Mouse (Mus musculus): ENCODE results near the gene Stx5a. TPM values are rescaled to one million over a fixed set of nuclear protein-coding genes. Genes with fewer than 3 reads are reported as not detected.
"Not testable (repeated sequence)": the region's sequence is repeated elsewhere in the genome, so short reads cannot be mapped to it uniquely, and the experiment has no call there.

Gene Stx5a
- total RNA-seq, 2 experiments from 2014 or later, result 43.6 to 44.4 TPM

DNA sequence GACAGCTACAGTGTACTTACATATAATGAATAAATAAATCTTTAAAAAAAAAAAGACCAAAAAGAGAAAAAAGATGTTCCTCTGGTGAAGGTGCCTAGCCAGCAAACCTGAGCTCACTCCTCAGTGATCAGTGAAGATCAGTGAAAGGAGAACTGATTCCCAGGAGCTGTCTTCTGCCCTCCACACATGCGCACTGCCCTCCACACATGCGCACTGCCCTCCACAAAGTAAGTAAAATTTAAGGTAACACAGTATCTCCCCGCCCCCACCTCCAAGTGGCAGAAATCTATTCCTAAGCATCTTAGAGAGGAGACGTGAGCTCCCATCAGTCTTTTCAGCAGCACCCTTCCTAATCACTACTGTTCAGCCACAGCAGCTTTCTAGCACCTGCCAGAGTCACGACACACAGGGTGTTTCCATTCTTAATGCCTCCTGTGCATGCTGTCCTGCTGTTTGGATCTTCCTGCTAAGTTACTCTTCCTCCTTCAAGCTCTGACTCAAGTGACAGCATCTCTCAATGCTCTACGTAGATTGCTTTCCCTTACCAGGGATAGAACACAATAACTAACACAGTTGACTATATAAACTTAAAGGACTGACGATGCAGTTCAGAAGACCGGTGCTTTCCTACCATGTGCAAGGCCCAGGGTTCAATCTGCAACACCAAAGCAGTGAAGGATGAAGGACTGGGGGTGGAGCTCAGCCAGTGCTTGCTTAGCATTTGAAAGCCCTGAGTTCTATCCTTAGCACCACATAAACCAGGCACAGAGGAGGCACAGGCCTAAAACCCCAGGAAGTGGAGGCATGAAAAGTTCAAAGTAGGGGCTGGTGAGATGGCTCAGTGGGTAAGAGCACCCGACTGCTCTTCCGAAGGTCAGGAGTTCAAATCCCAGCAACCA is 25.1 kb upstream of the Stx5a start:
- no peak for DNase-seq
- intact Hi-C loops (cut with DNase I), result no loop called here

DNA sequence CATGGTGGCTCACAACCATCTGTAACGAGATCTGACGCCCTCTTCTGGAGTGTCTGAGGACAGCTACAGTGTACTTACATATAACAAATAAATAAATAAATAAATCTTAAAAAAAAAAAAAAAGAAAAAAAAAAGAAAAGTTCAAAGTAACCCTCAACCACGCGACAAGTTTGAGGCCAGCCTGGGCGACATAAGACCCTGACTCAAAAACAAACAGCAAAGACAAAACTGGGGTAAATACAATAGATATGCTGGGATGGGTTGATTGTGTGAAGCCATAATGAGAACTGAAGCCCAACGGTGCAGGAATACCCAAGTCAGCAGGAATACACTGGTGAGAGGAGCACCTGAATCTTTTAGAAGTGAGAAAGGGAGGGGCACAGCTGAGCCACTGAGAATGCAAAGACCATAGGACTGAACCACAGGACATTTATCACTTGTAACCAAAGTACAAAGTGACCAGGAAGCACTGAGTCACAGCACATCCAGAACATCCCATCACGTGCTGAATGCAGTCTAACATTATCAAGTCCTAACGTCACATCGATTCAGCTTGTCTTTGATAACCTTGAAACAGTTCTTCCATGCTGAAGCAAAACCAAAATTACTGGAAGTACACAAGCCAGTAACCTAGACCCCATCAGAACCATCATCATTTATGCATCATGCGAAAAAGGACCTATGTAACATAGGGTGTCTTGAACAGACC is 24.3 kb upstream of the Stx5a start:
- no peak for DNase-seq
- intact Hi-C loops (cut with DNase I), result no loop called here

- intact Hi-C loops (cut with DNase I), result no loop called here
- DNase-seq, result peak; percentile 60 to 74
Measured at GRCm38 (mm10) chr19:8718357-8718756, 22.9 kb upstream of the Stx5a start.

DNA sequence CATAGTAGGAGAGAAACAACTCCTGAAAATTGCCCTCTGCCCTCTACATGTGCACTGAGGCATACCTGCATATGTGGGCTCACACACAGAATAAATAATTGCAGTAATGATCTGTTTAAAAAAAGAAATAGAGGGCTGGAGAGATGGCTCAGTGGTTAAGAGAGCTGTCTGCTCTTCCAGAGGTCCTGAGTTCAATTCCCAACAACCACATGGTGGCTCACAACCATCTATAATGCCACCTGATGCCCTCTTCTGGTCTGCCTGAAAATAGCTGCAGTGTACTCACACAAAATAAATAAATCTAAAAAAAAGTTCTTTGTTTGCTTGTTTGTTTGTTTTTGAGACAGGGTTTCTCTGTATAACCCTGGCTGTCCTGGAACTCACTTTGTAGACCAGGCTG is 22.2 kb upstream of the Stx5a start:
- DNase-seq; intact Hi-C loops (cut with DNase I): not testable (repeated sequence)

DNA sequence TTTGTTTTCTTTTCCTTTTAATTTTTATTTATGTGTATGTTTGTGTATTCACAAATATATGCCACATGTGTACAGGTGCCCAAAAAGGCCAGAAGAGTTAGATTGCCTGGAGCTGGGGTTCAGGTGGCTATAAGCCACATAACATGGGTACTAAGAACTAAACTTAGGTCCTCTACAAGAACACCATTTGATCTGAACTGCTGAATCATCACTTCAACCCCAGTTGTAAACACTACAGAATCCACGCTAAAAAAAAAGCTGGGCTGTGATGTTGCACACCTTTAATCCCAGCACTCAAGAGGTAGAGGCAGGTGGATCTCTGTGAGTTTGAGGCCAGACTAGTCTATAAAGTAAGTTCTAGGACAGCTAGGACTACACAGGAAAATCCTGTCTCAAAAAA is 19.8 kb upstream of the Stx5a start:
- intact Hi-C loops (cut with DNase I), result no loop called here
- DNase-seq, result no peak

DNA sequence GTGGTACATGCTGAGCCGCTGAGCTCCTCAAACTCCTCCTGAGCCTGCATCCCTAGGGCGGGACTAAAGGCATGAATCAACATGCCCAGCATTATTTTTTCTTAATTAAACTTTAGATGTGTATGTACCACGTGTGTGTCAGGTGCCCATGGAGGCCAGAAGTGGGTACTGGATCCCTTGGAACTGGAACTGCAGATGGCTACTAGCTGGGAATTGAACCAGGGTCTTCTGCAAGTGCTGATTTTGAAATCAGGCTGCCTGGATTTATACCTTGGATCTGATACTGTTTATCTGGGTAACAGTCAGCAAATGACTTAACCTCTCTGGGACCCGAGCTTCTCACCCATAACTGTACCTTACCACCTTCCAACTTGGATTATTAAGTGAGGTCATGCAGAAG is 19.2 kb upstream of the Stx5a start:
- intact Hi-C loops (cut with DNase I), result no loop called here
- no peak for DNase-seq

- DNase-seq, result no peak
- intact Hi-C loops (cut with DNase I), result no loop called here
Measured at GRCm38 (mm10) chr19:8722559-8722906, 18.7 kb upstream of the Stx5a start.

- DNase-seq, result peak; percentile 97
- intact Hi-C loops (cut with DNase I), result no loop called here
Measured at GRCm38 (mm10) chr19:8722907-8723573, 18.2 kb upstream of the Stx5a start, which contains the start of gene Slc3a2. Slc3a2 (minus strand) TSS chr19:8723369.

DNA sequence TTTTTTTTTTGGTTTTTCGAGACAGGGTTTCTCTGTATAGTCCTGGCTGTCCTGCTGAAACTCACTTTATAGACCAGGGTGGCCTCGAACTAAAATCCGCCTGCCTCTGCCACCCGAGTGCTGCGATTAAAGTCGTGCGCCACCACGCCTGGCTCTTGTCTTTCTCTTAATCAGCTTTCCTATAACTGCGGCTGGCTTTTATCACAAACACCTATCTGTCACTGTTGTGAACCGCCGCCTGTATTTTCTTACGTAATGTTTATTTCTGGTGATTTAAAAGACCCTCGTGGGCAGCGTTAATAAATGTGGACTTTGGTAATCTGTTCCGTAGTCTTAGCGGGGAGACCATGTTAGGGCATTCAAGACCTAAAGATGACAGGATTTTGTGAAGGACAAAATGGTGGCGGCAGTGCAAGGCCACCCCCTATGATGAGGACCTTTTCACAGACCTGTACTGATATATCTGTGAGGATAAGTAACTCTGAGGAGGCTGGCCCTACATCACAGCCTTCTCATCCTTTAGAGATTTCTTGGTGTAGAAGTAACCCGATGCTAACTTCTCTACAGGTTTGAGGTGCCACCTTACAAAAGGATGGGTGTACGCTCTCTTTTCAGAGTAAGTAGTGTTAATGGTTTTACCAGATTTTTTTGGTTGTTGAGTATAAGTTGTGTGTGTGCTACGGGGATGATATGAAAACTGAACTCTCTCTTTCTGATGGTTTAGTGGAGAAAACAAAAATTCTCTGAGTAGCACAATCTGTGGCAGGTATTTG is 17.5 kb upstream of the Stx5a start:
- peak in 1 of 2 experiments; percentile 34 for DNase-seq
- intact Hi-C loops (cut with DNase I), result no loop called here

DNA sequence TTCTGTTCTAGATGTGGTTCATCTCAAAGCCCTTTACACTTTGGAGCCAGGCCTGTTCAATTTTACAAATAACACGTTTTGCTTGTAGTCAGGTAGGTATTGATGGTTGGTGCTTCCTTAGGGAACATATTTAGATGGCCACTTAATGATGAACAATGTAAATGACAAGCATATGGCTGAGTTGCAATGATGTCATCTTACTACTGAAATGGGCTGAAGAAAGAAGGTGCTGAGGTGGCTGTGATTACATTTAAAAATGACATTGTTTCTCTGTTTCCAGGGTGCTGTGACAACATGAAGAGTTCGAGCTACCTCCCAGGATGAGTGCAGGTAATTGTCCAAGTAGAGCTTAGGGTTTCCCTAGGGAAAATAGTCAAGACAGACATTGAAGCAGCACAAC is 16.8 kb upstream of the Stx5a start:
- intact Hi-C loops (cut with DNase I), result no loop called here
- DNase-seq, result no peak

GRCm38 (mm10) chr19:8725081-8725613 is 16.1 kb upstream of the Stx5a start:
- intact Hi-C loops (cut with DNase I), result no loop called here
- DNase-seq, result no peak

GRCm38 (mm10) chr19:8726609-8727390 is 14.4 kb upstream of the Stx5a start:
- intact Hi-C loops (cut with DNase I), result no loop called here
- DNase-seq, result no peak

- intact Hi-C loops (cut with DNase I), result no loop called here
- no peak for DNase-seq
Measured at GRCm38 (mm10) chr19:8727495-8728114, 13.6 kb upstream of the Stx5a start.

- DNase-seq; intact Hi-C loops (cut with DNase I): not testable (repeated sequence)
Measured at GRCm38 (mm10) chr19:8728335-8729099, 12.7 kb upstream of the Stx5a start.

DNA sequence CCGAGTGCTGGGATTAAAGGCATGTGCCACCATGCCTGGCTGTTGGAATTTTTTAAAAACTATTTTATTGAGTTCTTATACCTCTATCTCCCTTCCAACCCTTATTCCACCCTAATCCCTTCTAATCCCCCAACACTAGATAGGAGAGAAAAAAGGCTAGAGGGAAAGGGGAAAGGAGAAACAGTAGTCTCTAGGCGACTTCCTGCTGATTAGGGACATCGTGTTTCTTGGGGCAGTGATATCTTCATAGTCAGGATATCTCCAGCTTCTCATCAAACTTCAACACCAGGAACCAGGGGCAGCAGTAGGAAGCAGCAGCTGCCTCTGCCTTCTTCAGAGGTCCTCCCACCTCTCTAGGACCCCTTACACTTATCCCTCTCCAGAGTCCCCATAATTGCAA is 6.9 kb upstream of the Stx5a start:
- intact Hi-C loops (cut with DNase I), result no loop called here

GRCm38 (mm10) chr19:8735389-8736159 is 5.6 kb upstream of the Stx5a start, which contains the start of gene Wdr74:
Wdr74 (plus strand) TSS chr19:8735827.
- DNase-seq, result peak; percentile 94 to 97
- intact Hi-C loops (cut with DNase I), result no loop called here

More for the DNA sequence above, 6.9 kb upstream of the Stx5a start:
- no peak for DNase-seq

DNA sequence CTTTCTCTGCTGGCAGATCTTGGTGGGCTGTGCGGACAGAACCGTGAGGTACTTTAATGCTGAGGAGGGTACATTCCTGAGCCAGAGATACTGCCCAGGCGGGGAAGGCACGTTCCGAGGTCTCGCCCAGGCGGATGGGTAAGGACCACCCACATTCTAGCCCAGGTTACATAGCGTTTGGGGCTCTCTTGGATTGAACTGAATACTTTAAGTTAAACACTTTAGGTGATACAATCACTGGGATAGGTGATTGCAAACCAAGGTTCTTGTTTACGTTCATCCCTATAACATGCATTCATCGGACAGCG is 5.1 kb upstream of the Stx5a start:
- no peak for DNase-seq
- intact Hi-C loops (cut with DNase I), result no loop called here

GRCm38 (mm10) chr19:8738911-8739310 is 2.3 kb upstream of the Stx5a start:
- no peak for DNase-seq
- intact Hi-C loops (cut with DNase I), result no loop called here
